Mouse (Mus musculus) forebrain, embryonic 16.5 days (tissue): ENCODE measurements around the gene Dnaja2. TPM values are rescaled to one million over a fixed set of nuclear protein-coding genes. Genes with fewer than 3 reads are reported as not detected.

Experiments used
- ATAC-seq: fragments of 200-750 bp; cut with Nextera tagmentation; 2 replicates; pipeline ENCODE4 v1.8.0; 2017; ENCODE audit warnings: mild to moderate bottlenecking, moderate library complexity
- H3K27ac ChIP-seq: fragments of 300-500 bp; sonication (generic); 2 replicates; pipeline ENCODE4 v1.5.1; 2014; ENCODE audit warnings: low read length, control low read depth
- H3K27me3 ChIP-seq: fragments of 300-500 bp; sonication (generic); replicated peaks from 2 replicates; pipeline ENCODE4 v1.6.1; 2014; ENCODE audit warnings: low read length; ENCODE audit not compliant: control insufficient read depth, insufficient read depth
- H3K36me3 ChIP-seq: fragments of 300-500 bp; sonication (generic); 2 replicates; pipeline ENCODE4 v1.6.1; 2014; ENCODE audit not compliant: control insufficient read depth, insufficient read depth
- H3K4me1 ChIP-seq: fragments of 300-500 bp; sonication (generic); replicated peaks from 2 replicates; pipeline ENCODE4 v1.6.1; 2014; ENCODE audit warnings: low read length; ENCODE audit not compliant: control insufficient read depth, insufficient read depth
- H3K4me2 ChIP-seq: fragments of 300-500 bp; sonication (generic); 2 replicates; pipeline ENCODE4 v1.6.1; 2014; ENCODE audit warnings: mild to moderate bottlenecking, low read length, control low read depth
- H3K4me3 ChIP-seq: fragments of 300-500 bp; sonication (generic); replicated peaks from 2 replicates; pipeline ENCODE4 v1.5.1; 2014; ENCODE audit warnings: mild to moderate bottlenecking, low read length, control low read depth
- H3K9ac ChIP-seq: fragments of 300-500 bp; sonication (generic); replicated peaks from 2 replicates; pipeline ENCODE4 v1.6.1; 2014; ENCODE audit warnings: low read depth, low read length, control low read depth
- H3K9me3 ChIP-seq: fragments of 300-500 bp; sonication (generic); 2 replicates; pipeline ENCODE4 v1.6.1; 2016; ENCODE audit warnings: low read length; ENCODE audit not compliant: control insufficient read depth
- WGBS: fragments of 180-500 bp; shearing (Covaris S2); extraction: QIAGEN DNeasy Blood & Tissue Kit; methylation state at CpG from one replicate; pipeline ENCODE4 v1.1.7; 2014; 5-methylcytosine and 5-hydroxymethylcytosine counted together
- polyA plus RNA-seq: library from polyadenylated mRNA; unstranded; fragments of >200 nt; fragmentation: Nextera tagmentation; extraction: Ambion mirVana; gene quantifications from 2 replicates; pipeline ENCODE4 v1.2.1, GENCODE M21; 2015

Dnaja2 gene
- polyA plus RNA-seq, 1 experiment from 2014 or later: 169 TPM

GRCm38 (mm10) chr8:85559201-85559600 is 4.1 kb upstream of the Dnaja2 start:
- WGBS: 97% methylated on average over 1 of the region's 1 CpGs

GRCm38 (mm10) chr8:85557601-85557986 is 2.5 kb upstream of the Dnaja2 start:
- H3K27ac ChIP-seq: no peak overlapping the region
- peaks cover 8% of the 10 kb centered on the region for H3K4me1 ChIP-seq
- no peak for ATAC-seq
- H3K36me3 ChIP-seq: peaks cover 3% of the 10 kb centered on the region
- WGBS: 74% methylated on average over 3 of the region's 3 CpGs
- H3K27me3 ChIP-seq: no peaks in the 10 kb centered on the region
- no peak overlapping the region for H3K4me2 ChIP-seq
- no peaks in the 10 kb centered on the region for H3K9me3 ChIP-seq
- H3K9ac ChIP-seq: no peak overlapping the region
- H3K4me3 ChIP-seq: no peak overlapping the region

More at GRCm38 (mm10) chr8:85559201-85559600, 4.1 kb upstream of the Dnaja2 start:
- Histone ChIP-seq H3K4me1 (peaks cover 6% of the 10 kb centered on the region), H3K36me3 (no peaks in the 10 kb centered on the region), H3K27ac (no peak overlapping the region), H3K4me3 (no peak overlapping the region), H3K27me3 (no peaks in the 10 kb centered on the region), H3K9me3 (no peaks in the 10 kb centered on the region), H3K4me2 (no peak overlapping the region), H3K9ac (no peak overlapping the region)
- ATAC-seq: no peak

- WGBS: 55% methylated on average over 2 of the region's 2 CpGs
- no peak overlapping the region for H3K4me3 ChIP-seq
- no peak overlapping the region for H3K4me2 ChIP-seq
- H3K9ac ChIP-seq: no peak overlapping the region
- H3K27ac ChIP-seq: no peak overlapping the region
- H3K9me3 ChIP-seq: no peaks in the 10 kb centered on the region
- H3K4me1 ChIP-seq: peaks cover 8% of the 10 kb centered on the region
- H3K27me3 ChIP-seq: no peaks in the 10 kb centered on the region
- peaks cover 5% of the 10 kb centered on the region for H3K36me3 ChIP-seq
- ATAC-seq: no peak
These were observed 1.9 kb upstream of the Dnaja2 start for GRCm38 (mm10) chr8:85556986-85557600.

GRCm38 (mm10) chr8:85554391-85555180 is 558 bp downstream of the Dnaja2 start:
- Histone ChIP-seq H3K36me3 (peaks cover 11% of the 10 kb centered on the region), H3K27ac (peak overlapping the region; percentile 84), H3K4me1 (peaks cover 8% of the 10 kb centered on the region), H3K27me3 (no peaks in the 10 kb centered on the region), H3K9me3 (no peaks in the 10 kb centered on the region), H3K9ac (peak overlapping the region; percentile 77), H3K4me3 (peak overlapping the region; percentile 86), H3K4me2 (peak overlapping the region; percentile 89)
- under 1% methylated on average over 60 of the region's 66 CpGs for WGBS
- ATAC-seq: peak; percentile 84

- Histone ChIP-seq H3K27me3 (no peaks in the 10 kb centered on the region), H3K9ac (no peak overlapping the region), H3K4me3 (no peak overlapping the region), H3K9me3 (no peaks in the 10 kb centered on the region), H3K4me1 (peaks cover 8% of the 10 kb centered on the region), H3K27ac (no peak overlapping the region), H3K36me3 (peaks cover 28% of the 10 kb centered on the region), H3K4me2 (no peak overlapping the region)
- ATAC-seq: no peak
- 86% methylated on average over 1 of the region's 1 CpGs for WGBS
These were observed 3.2 kb downstream of the Dnaja2 start for GRCm38 (mm10) chr8:85551934-85552333.

DNA sequence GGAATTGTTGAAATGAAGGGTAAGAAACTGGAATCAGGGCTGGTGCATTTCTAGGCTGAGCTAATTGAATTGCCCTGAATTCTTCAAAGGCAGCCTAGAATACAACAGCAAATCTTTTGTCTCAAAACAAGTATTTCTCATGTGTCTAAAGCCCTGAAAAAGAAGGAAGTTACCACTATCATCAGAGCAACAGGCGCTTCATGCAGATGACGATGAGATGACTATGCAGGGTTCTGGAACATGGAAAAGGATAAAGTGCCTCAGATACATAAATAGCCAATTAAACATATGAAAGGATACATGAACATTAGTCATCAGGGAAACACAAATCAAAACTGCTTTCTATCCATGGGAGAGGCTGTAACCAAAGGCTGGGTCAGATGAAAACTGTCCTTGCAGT is 18.8 kb downstream of the Dnaja2 start:
- ATAC-seq: no peak
- no peak overlapping the region for H3K4me3 ChIP-seq
- H3K27ac ChIP-seq: no peak overlapping the region
- WGBS: 96% methylated on average over 2 of the region's 2 CpGs
- H3K27me3 ChIP-seq: no peaks in the 10 kb centered on the region
- peaks cover 27% of the 10 kb centered on the region for H3K36me3 ChIP-seq
- H3K9ac ChIP-seq: no peak overlapping the region
- H3K9me3 ChIP-seq: no peaks in the 10 kb centered on the region
- H3K4me2 ChIP-seq: no peak overlapping the region
- no peaks in the 10 kb centered on the region for H3K4me1 ChIP-seq

DNA sequence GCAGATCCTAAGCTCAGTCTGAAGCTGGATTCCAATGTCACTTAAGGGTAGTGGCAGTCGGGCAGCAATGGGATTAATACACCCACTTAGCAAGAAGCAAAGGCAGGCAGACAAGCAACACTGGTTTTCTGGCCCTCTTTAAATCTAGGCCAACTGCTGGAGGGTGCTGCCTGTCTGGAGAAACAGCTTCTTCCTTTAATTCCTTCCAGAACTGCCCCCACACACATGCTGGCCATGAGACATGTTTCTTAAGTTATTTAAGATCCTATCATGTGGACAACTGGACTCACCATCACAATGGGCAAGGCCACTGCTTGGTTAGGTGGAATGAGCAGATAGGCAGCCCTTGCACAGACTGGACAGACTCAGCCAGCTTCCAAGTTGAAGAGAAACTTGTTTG is 21.0 kb downstream of the Dnaja2 start:
- H3K9me3 ChIP-seq: peaks cover 2% of the 10 kb centered on the region; the same call in 1 of the 2 replicates
- H3K4me3 ChIP-seq: no peak overlapping the region
- no peaks in the 10 kb centered on the region for H3K4me1 ChIP-seq
- 86% methylated on average over 1 of the region's 1 CpGs for WGBS
- no peaks in the 10 kb centered on the region for H3K27me3 ChIP-seq
- H3K27ac ChIP-seq: no peak overlapping the region
- no peak overlapping the region for H3K9ac ChIP-seq
- peaks cover 21% of the 10 kb centered on the region for H3K36me3 ChIP-seq
- no peak overlapping the region for H3K4me2 ChIP-seq
- ATAC-seq: no peak

GRCm38 (mm10) chr8:85533434-85533833 is 21.7 kb downstream of the Dnaja2 start:
- peaks cover 15% of the 10 kb centered on the region for H3K36me3 ChIP-seq

DNA sequence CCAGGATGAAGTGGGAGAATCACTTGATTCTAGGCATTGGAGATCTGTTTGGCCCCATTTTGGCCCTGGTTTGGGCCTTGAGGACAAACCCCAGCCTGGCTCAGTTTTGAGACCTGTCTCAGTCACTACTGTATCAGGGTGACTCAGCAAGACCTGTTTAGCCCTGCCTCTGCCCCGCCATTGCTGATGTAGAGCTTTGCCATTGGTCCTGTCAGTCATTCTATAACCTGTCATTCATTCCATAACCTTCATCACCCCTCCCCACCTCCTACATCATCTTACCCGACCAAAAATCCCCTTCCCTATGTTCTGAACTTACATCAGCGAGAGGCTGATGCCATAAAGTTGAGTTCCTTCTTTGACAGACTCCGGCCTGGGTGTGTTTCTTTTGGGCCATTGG is 22.3 kb downstream of the Dnaja2 start:
- WGBS: 86% methylated on average over 4 of the region's 4 CpGs
- Histone ChIP-seq H3K4me1 (no peaks in the 10 kb centered on the region), H3K4me3 (no peak overlapping the region), H3K4me2 (no peak overlapping the region), H3K36me3 (peaks cover 10% of the 10 kb centered on the region), H3K9me3 (peaks cover 2% of the 10 kb centered on the region; the same call in 1 of the 2 replicates), H3K9ac (no peak overlapping the region), H3K27ac (no peak overlapping the region), H3K27me3 (no peaks in the 10 kb centered on the region)
- no peak for ATAC-seq

More at GRCm38 (mm10) chr8:85533434-85533833, 21.7 kb downstream of the Dnaja2 start:
- Histone ChIP-seq H3K27ac (no peak overlapping the region), H3K4me3 (no peak overlapping the region), H3K4me2 (no peak overlapping the region), H3K9me3 (peaks cover 2% of the 10 kb centered on the region; the same call in 1 of the 2 replicates), H3K4me1 (no peaks in the 10 kb centered on the region), H3K27me3 (no peaks in the 10 kb centered on the region), H3K9ac (no peak overlapping the region)
- no peak for ATAC-seq
- 97% methylated on average over 2 of the region's 2 CpGs for WGBS
